Mouse (Mus musculus): ENCODE measurements around the gene Ankrd60. TPM values are rescaled to one million over a fixed set of nuclear protein-coding genes. Genes with fewer than 3 reads are reported as not detected.
A peak's percentile ranks its signal among the peaks of the same experiment; 100 is the strongest.

The Ankrd60 gene
- polyA plus RNA-seq (2016; fragmentation: Nextera tagmentation; extraction: Ambion mirVana): not detected in 2 replicates

GRCm38 (mm10) chr2:173577669-173578557 lies at the start of gene Ankrd60:
TSS of gene Ankrd60 (minus strand) at chr2:173578365.
- Histone ChIP-seq H3K4me3 (peak within 1 kb of the TSS; percentile 48), H3K4me1 (peaks cover 11% of the 10 kb centered on the region), H3K36me3 (no peaks in the 10 kb centered on the region), H3K27ac (replicated peaks) (no peak within 1 kb of the TSS), H3K4me2 (replicated peaks) (peak within 1 kb of the TSS; percentile 95), H3K9ac (replicated peaks) (peak within 1 kb of the TSS; percentile 59), H3K27me3 (peaks cover 17% of the 10 kb centered on the region), H3K9me3 (no peaks in the 10 kb centered on the region)
- peak; percentile 79 for ATAC-seq (ENCODE audit: low FRiP score, low read depth)
- WGBS: 12% methylated on average over 45 of the region's 58 CpGs

- H3K36me3 ChIP-seq: no peaks in the 10 kb centered on the region
- no peak overlapping the region for H3K4me2 ChIP-seq (replicated peaks)
- no peaks in the 10 kb centered on the region for H3K27me3 ChIP-seq
- ATAC-seq (ENCODE audit: low FRiP score, low read depth): no peak
- H3K9me3 ChIP-seq: no peaks in the 10 kb centered on the region
- H3K4me3 ChIP-seq: no peak overlapping the region
- no peak overlapping the region for H3K27ac ChIP-seq (replicated peaks)
- H3K9ac ChIP-seq (replicated peaks): no peak overlapping the region
- 83% methylated on average over 3 of the region's 3 CpGs for WGBS
- no peaks in the 10 kb centered on the region; the same call in 1 of the 2 replicates for H3K4me1 ChIP-seq
Measured at GRCm38 (mm10) chr2:173625786-173626185, 47.6 kb upstream of the Ankrd60 start.

GRCm38 (mm10) chr2:173624667-173625066 lies 46.5 kb upstream of the Ankrd60 start:
- Histone ChIP-seq H3K4me2 (replicated peaks) (no peak overlapping the region), H3K36me3 (no peaks in the 10 kb centered on the region), H3K9ac (replicated peaks) (no peak overlapping the region), H3K27ac (replicated peaks) (no peak overlapping the region), H3K27me3 (no peaks in the 10 kb centered on the region), H3K4me3 (no peak overlapping the region), H3K9me3 (no peaks in the 10 kb centered on the region), H3K4me1 (no peaks in the 10 kb centered on the region; the same call in 1 of the 2 replicates)
- ATAC-seq (ENCODE audit: low FRiP score, low read depth): no peak
- WGBS: 73% methylated on average over 7 of the region's 7 CpGs

GRCm38 (mm10) chr2:173622173-173622601 lies 44.0 kb upstream of the Ankrd60 start:
- 67% methylated on average over 7 of the region's 7 CpGs for WGBS
- Histone ChIP-seq H3K9me3 (no peaks in the 10 kb centered on the region), H3K4me2 (replicated peaks) (no peak overlapping the region), H3K36me3 (no peaks in the 10 kb centered on the region), H3K9ac (replicated peaks) (no peak overlapping the region), H3K27me3 (no peaks in the 10 kb centered on the region), H3K4me3 (no peak overlapping the region), H3K27ac (replicated peaks) (0 out of 2 replicates have a peak overlapping the region, but pooled peaks have one; percentile 5), H3K4me1 (no peaks in the 10 kb centered on the region; the same call in 1 of the 2 replicates)
- 0 out of 2 replicates have a peak, but pooled peaks have one; percentile 34 for ATAC-seq (ENCODE audit: low FRiP score, low read depth)

GRCm38 (mm10) chr2:173620645-173621044 lies 42.5 kb upstream of the Ankrd60 start:
- no peaks in the 10 kb centered on the region for H3K27me3 ChIP-seq
- WGBS: 97% methylated on average over 4 of the region's 4 CpGs
- H3K9me3 ChIP-seq: no peaks in the 10 kb centered on the region
- no peaks in the 10 kb centered on the region for H3K36me3 ChIP-seq
- no peak overlapping the region for H3K4me2 ChIP-seq (replicated peaks)
- H3K4me3 ChIP-seq: no peak overlapping the region
- no peak overlapping the region for H3K9ac ChIP-seq (replicated peaks)
- no peaks in the 10 kb centered on the region; the same call in 1 of the 2 replicates for H3K4me1 ChIP-seq
- no peak overlapping the region for H3K27ac ChIP-seq (replicated peaks)
- ATAC-seq (ENCODE audit: low FRiP score, low read depth): no peak

- Histone ChIP-seq H3K27ac (replicated peaks) (no peak overlapping the region), H3K36me3 (0 out of 2 replicates have a peak, but pooled peaks cover 9% of the 10 kb centered on the region), H3K9me3 (no peaks in the 10 kb centered on the region), H3K27me3 (no peaks in the 10 kb centered on the region), H3K4me3 (no peak overlapping the region), H3K9ac (replicated peaks) (no peak overlapping the region), H3K4me2 (replicated peaks) (no peak overlapping the region), H3K4me1 (no peaks in the 10 kb centered on the region; the same call in 1 of the 2 replicates)
- ATAC-seq (ENCODE audit: low FRiP score, low read depth): no peak
- 86% methylated on average over 5 of the region's 5 CpGs for WGBS
Measured at GRCm38 (mm10) chr2:173619132-173619531, 41.0 kb upstream of the Ankrd60 start.

GRCm38 (mm10) chr2:173616156-173616555 lies 38.0 kb upstream of the Ankrd60 start:
- H3K4me2 ChIP-seq (replicated peaks): no peak overlapping the region
- no peak overlapping the region for H3K9ac ChIP-seq (replicated peaks)
- whole genome bisulfite sequencing: 82% methylated on average over 7 of the region's 7 CpGs
- no peaks in the 10 kb centered on the region for H3K9me3 ChIP-seq
- 0 out of 2 replicates have a peak, but pooled peaks cover 9% of the 10 kb centered on the region for H3K36me3 ChIP-seq
- no peaks in the 10 kb centered on the region for H3K27me3 ChIP-seq
- H3K4me3 ChIP-seq: no peak overlapping the region
- no peak overlapping the region for H3K27ac ChIP-seq (replicated peaks)
- no peak for ATAC-seq (ENCODE audit: low FRiP score, low read depth)
- H3K4me1 ChIP-seq: 0 out of 2 replicates have a peak, but pooled peaks cover 4% of the 10 kb centered on the region

- 86% methylated on average over 11 of the region's 11 CpGs for WGBS
- Histone ChIP-seq H3K27me3 (no peaks in the 10 kb centered on the region), H3K9ac (replicated peaks) (no peak overlapping the region), H3K4me1 (0 out of 2 replicates have a peak, but pooled peaks cover 5% of the 10 kb centered on the region), H3K4me3 (no peak overlapping the region), H3K36me3 (0 out of 2 replicates have a peak, but pooled peaks cover 9% of the 10 kb centered on the region), H3K27ac (replicated peaks) (no peak overlapping the region), H3K9me3 (no peaks in the 10 kb centered on the region), H3K4me2 (replicated peaks) (no peak overlapping the region)
- no peak for ATAC-seq (ENCODE audit: low FRiP score, low read depth)
Measured at GRCm38 (mm10) chr2:173615378-173616081, 37.4 kb upstream of the Ankrd60 start.

GRCm38 (mm10) chr2:173608020-173608958 lies 30.1 kb upstream of the Ankrd60 start:
- Histone ChIP-seq H3K4me2 (replicated peaks) (no peak overlapping the region), H3K9me3 (no peaks in the 10 kb centered on the region), H3K27me3 (no peaks in the 10 kb centered on the region), H3K4me3 (no peak overlapping the region), H3K9ac (replicated peaks) (no peak overlapping the region), H3K27ac (replicated peaks) (peak overlapping the region; percentile 17; the same call in 1 of the 2 replicates), H3K36me3 (no peaks in the 10 kb centered on the region), H3K4me1 (peaks cover 19% of the 10 kb centered on the region)
- WGBS: 88% methylated on average over 10 of the region's 10 CpGs
- ATAC-seq (ENCODE audit: low FRiP score, low read depth): no peak

GRCm38 (mm10) chr2:173606415-173606804 lies 28.2 kb upstream of the Ankrd60 start:
- 91% methylated on average over 9 of the region's 9 CpGs for WGBS
- peaks cover 3% of the 10 kb centered on the region; the same call in 1 of the 2 replicates for H3K36me3 ChIP-seq
- no peak overlapping the region for H3K9ac ChIP-seq (replicated peaks)
- H3K4me3 ChIP-seq: no peak overlapping the region
- ATAC-seq (ENCODE audit: low FRiP score, low read depth): no peak
- H3K9me3 ChIP-seq: no peaks in the 10 kb centered on the region
- peaks cover 18% of the 10 kb centered on the region for H3K4me1 ChIP-seq
- H3K4me2 ChIP-seq (replicated peaks): no peak overlapping the region
- peak overlapping the region; percentile 62 for H3K27ac ChIP-seq (replicated peaks)
- no peaks in the 10 kb centered on the region for H3K27me3 ChIP-seq

Data from midbrain, embryonic 12.5 days (tissue).